Mouse (Mus musculus): ENCODE measurements around the gene Fam71d.

Gene Fam71d

GRCm38 (mm10) chr12:78773211-78773610 is 81.9 kb downstream of the Fam71d start:
- DNase-seq (ENCODE audit: low read depth, low spot score), result no peak

- DNase-seq (ENCODE audit: low read depth, low spot score), result no peak
Observed at GRCm38 (mm10) chr12:78777916-78778315, 86.6 kb downstream of the Fam71d start.

GRCm38 (mm10) chr12:78778423-78779067 is 87.2 kb downstream of the Fam71d start:
- no peak for DNase-seq (ENCODE audit: low read depth, low spot score)

All from telencephalon, adult 2 months (tissue).